Mouse (Mus musculus) left cerebral cortex, adult 8-10 months (tissue): ENCODE data around the gene Mcpt4. TPM values are rescaled to one million over a fixed set of nuclear protein-coding genes. Genes with fewer than 3 reads are reported as not detected.
"Not testable (repeated sequence)": the region's sequence is repeated elsewhere in the genome, so short reads cannot be mapped to it uniquely, and the experiment has no call there.

Source experiments
- DNase-seq, 2 experiments: peaks; one replicate each; pipeline ENCODE4 v3.0.0; 2022; ENCODE audit warnings: low spot score in 2 of 2
- total RNA-seq, 4 experiments: library from RNA; stranded (reverse); gene quantifications; 2 replicates each; pipeline ENCODE4 v1.2.4; 2022

The Mcpt4 gene
- total RNA-seq: not detected

DNA sequence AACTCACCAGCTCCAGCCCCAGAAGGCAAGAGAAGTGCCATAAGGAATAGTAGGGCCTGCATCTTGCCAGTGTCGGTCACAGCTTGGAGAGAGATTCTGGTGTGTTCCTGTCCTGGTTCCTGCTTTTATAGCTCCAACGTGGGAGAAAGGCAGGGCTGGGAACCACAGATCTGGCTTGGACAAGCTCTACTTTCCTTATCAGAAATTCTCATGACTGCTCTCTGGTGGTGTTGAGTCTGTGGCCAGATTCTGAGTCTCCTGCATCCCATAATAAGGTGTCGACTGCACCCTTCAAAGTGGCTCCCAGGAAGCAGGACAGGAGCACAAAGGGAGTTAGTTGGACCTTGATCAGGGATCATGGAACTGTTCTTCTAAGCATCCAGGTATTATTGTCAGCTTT lies at the start of gene Mcpt4:
Gene Mcpt4, minus strand, starts transcription at position 101 of the 400 bp plus-strand sequence.
- not testable (repeated sequence) for DNase-seq

DNA sequence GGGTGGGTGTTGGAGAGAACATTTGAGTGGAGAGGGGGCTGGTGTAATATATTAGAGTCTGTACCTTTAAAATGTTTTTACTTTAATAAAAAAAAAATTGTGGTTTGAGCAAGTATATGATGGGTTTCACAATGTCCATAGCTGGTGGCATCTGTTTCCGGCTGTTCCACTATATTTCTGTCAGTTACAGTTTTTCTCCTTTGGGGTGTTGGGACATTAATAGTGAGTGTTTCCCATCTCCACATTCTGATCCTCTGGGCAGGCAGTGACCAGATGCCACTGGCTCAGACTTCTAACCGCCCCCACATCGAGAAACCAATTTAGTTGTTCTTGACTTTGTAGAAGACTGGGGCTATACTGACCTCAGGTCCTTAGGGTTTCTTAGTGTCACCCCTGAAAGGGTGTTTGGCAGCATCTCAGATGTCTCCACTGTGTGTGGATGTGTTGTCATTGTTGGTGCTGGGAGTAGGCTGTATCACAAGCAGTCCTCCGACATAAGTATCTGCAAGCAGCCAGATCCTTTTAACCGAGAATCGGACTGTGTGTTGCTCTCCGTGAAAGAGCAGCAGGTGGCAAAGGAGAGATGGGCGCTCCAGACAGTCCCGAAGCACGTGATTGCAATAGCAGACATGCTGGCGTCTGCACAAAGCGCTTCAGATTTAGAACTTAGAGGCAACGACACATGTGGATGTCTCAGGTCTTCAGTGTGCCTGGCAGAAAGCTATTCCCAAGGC lies 43.5 kb upstream of the Mcpt4 start:
- no peak for DNase-seq

DNA sequence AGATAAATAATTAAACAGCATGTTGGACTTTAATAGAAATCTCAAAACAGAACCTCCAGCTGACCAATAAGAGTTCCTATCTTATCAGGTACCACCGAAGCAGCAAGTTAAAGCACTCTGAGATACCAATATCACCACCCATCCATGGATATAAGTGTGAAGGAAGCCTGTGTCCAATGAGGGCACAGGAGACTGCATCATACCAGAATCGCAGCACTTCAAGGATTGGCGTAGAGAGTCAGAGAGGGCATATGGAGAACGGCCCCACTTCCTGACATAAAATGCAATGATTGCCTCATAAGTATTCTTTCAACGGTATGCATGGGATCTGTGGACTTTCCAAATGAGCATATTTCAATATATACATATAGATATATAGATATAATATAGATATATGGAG lies 42.9 kb upstream of the Mcpt4 start:
- no peak for DNase-seq

DNA sequence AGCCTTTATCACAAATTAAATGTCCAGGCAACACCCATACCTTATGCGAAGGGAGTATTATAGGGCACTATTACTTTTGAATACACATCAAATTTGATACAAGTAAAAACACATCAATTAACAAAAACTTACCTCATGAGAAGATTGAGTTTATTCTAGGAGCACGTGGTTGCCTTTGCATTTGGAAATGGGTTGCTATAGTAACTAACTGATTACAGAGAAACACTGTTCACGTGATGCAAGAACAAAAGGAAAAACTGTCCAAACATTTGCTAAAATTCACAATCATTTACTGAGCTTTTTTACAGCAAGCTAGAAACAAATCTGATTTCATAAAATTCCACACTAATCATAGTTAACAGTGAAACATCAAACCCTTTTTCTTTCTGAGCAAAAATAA lies 41.3 kb upstream of the Mcpt4 start:
- no peak for DNase-seq

DNA sequence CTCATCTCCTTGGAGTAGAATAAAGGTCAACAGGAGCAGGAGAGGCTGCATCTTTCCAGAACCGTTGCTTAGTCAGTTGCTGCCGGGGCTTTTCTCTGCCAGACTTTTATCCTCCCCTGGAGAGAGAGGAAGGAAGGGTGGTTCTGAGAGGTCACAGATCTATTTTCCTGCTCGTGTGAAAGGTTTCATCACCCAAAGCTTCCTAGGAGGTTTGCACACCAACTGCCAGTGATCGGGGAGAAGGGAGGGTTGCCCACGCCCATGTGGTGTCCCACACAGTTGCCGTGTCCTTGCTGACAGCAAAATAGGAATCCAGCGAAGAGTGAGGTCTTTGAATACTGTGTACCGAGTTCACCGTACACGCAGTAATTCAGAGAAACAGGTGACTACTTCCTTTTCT lies 40.3 kb upstream of the Mcpt4 start, which contains the start of gene Ctsg:
Gene Ctsg, minus strand, starts transcription at position 189 of the 400 bp plus-strand sequence.
- no peak for DNase-seq

DNA sequence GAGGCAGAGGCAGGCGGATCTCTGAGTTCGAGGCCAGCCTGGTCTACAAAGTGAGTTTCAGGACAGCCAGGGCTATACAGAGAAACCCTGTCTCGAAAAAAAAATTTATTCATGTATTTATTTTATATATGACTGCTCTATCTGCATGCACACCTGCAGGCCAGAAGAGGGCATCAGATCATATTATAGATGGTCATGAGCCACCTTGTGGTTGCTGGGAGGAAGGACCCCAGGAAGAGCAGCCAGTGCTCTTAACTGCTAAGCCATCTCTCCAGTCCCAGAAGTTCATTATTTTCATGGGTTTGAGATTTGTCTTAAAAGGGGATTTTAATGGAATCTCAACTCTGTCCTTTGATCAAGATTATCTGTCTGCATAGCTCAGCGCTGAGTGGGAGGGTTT lies 36.8 kb upstream of the Mcpt4 start:
- DNase-seq: no peak

DNA sequence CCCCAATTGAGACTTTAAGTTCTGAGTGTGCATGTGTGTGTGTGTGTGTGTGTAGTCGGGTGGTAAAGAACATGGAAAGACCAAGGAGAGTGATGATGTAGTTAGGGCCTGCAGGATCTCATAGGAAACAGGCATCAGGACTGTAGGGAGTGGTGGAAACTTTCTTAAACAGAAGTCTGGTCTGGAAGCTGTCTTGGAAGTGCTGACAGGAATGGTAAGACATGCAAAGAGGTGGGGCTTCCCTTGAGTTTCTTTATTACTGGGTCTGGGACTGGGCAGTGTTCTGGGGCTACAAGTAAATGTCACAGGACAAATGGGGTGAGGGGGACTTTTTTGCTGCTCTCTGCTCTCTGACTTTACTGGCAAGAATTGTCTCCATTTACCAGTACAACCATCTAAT lies 35.5 kb upstream of the Mcpt4 start:
- DNase-seq: no peak

- DNase-seq: no peak
Observed at GRCm38 (mm10) chr14:56093353-56093752, 31.2 kb upstream of the Mcpt4 start.

DNA sequence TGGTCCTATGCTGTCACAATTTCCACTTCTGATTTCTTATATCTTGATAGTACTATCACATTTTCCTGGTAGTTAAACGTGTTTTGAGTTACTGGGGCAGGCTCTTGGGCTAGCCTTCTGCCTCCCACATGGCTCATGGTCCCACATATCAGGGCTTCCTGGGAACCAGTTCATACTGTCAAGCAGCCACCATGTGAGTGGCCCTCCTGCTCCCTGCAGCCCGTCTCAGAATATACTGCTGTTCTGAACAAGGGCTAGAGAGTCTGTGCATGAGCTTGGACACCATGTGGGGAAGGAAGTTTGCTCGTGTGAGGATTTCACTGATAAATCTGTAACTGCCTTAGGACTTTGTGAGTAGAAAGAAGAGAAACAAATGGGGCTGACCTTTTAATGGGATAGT lies 24.6 kb upstream of the Mcpt4 start:
- DNase-seq: no peak

DNA sequence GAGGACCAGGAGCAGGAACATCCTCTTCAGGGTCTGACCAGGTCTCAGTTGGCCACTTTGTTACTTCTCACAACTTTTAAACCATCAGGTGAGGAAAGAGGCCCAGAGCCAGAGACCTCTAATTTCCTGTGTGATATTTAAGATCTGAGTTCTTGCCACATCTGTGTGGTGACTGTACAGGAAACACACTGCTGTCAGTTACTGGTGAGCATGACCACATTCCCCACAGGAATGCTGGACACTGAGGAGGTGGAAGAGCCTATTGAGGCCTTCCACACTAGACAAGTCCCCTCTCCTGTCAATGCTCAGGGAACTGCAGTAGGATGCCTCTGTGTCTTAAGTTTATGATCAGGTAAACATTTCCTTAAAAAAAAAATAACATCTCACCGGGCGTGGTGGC lies 23.1 kb upstream of the Mcpt4 start, which contains the start of gene Mcpt8:
Gene Mcpt8, minus strand, starts transcription at position 107 of the 400 bp plus-strand sequence.
- no peak for DNase-seq

GRCm38 (mm10) chr14:56082016-56082415 lies 19.9 kb upstream of the Mcpt4 start:
- no peak for DNase-seq

GRCm38 (mm10) chr14:56057722-56058121 lies 4.4 kb downstream of the Mcpt4 start:
- DNase-seq: no peak

GRCm38 (mm10) chr14:56055408-56055807 lies 6.7 kb downstream of the Mcpt4 start:
- no peak for DNase-seq

DNA sequence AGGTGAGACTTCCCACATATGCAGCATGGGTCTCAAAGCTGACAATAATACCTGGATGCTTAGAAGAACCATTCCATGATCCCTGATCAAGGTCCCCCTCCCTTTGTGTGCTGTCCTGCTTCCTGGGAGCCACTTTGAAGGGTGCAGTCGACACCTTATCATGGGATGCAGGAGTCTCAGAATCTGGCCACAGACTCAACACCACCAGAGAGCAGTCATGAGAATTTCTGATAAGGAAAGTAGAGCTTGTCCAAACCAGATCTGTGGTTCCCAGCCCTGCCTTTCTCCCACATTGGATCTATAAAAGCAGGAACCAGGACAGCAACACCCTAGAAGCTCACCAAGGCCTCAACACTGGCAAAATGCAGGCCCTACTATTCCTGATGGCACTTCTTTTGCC lies 20.3 kb downstream of the Mcpt4 start, which contains the start of gene Mcpt2:
Gene Mcpt2, plus strand, starts transcription at position 250 of the 400 bp plus-strand sequence.
- DNase-seq: not testable (repeated sequence)

DNA sequence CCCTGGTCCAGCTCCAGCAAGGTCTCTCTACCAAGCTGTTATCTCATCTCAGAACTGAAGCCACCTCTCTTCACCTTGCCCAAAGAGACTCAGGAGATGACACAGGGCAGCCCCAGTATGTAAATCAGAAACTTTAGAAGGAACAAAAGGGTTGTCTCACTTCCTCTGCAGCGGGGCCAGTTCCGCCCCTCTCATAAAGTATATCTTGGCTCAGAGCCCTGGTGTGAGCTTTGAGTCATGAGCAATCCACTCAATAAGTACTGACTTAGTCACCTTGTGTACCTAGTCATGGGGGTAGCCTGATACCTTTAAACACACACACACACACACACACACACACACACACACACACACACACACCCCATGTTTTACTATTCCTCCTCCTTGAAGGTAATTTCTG lies 27.7 kb downstream of the Mcpt4 start:
- DNase-seq: no peak

DNA sequence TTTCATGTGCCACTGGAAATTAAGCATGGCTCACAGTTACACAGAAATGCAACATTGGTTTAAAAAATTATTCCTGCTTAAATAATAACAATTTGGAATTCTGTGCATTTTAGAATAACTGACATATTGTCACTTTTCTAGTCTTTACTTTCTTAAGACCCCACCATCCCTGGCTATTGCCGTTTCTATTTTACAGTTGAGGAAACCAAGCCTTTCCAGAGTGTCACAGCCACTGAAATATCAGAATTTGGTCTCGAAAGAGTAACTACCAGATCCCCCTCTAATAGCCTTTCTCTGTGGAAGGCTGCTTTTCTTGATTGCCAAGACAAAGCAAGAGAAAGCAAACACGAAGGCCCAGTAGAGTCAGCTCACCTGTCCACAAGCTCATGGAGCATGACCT lies 31.7 kb downstream of the Mcpt4 start, which contains the start of gene Mcpt9:
Gene Mcpt9, minus strand, starts transcription at position 101 of the 400 bp plus-strand sequence.
- DNase-seq: not testable (repeated sequence)

DNA sequence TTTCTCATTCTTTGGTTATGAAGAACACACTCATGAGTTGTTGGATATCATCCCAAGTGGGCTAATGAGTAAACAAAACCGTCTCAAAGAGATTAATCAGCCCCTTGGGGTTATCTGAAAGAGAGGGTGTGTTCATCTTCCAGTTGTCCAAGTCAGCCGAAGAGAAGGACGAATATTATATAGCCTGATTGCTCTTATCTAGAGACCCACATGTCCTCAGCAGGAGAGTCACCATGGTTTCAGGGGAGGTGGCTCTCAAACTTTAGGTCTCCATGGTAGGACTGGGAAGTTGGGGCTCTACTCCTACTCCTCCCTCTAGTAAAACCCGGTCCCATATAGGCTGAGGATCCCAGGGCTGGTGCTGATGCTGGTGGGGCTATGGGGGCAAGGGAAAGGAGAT lies 40.8 kb downstream of the Mcpt4 start:
- DNase-seq: not testable (repeated sequence)

GRCm38 (mm10) chr14:56019446-56019845 lies 42.7 kb downstream of the Mcpt4 start:
- DNase-seq: peak in 1 of 2 experiments; percentile 16

GRCm38 (mm10) chr14:56017671-56018070 lies 44.4 kb downstream of the Mcpt4 start, which contains the start of gene Mcpt1:
Gene Mcpt1, plus strand, starts transcription at chr14:56017971.
- not testable (repeated sequence) for DNase-seq

DNA sequence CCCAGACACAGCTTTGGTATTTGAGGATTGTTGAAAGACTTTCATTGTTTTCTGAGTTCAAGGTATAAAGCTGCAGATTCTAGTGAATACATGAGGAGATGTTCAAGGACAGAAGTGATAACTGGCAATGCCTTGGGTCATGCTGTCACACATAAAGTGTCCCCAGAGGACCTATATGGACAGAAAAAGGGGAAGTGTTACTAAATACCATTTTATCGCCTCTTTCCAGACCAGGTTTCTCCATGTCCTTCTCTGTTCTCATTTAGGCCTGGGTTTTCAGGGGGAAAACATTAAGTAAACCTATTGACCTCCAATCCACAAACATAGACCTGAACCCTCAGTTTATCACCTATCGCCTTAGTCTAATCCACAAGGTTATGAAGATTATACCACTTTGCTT lies 48.2 kb downstream of the Mcpt4 start:
- DNase-seq: no peak

DNA sequence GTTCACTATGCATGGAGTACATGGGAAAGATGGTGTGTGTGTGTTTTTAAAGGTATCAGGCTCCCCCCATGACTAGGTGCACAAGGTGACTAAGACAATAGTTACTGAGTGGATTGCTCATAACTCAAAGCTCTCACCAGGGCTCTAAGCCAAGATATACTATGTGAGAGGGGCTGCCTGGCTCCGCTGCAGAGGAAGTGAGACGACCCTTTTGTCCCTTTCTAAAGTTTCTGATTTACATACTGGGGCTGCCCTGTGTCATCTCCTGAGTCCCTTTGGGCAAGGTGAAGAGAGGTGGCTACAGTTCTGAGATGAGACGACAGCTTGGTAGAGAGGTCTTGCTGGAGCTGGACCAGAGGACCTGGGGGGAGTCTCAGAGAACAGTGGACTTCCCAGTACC lies 49.0 kb downstream of the Mcpt4 start:
- no peak for DNase-seq
